9 mouse cellular contexts compared by ENCODE assay signal in genomic region chr12:103281912-103282311, GRCm38 (mm10). TPM values are rescaled to one million over a fixed set of nuclear protein-coding genes. Genes with fewer than 3 reads are reported as not detected.
A peak's percentile ranks its signal among the peaks of the same experiment; 100 is the strongest.
DNase-seq lines count a peak whose midpoint lies in the region; ATAC-seq and TF ChIP-seq lines count a peak whose summit lies in the region.
"Had no signal": no experiment of that assay in that cellular context is flagged by ENCODE, and none has a peak within 500 bp of the region (broad histone marks: within the 10 kb centered on the region; RNA-seq: fewer than 3 reads in every experiment).

No protein-coding gene starts in this region.

- ATAC-seq in lung, embryonic 14.5 days (ENCODE audit: insufficient read depth): peak; percentile 66; the same call in 1 of the 2 replicates

- no peak for TF ChIP-seq CTCF in lung, embryonic 14.5 days (IDR thresholded peaks at IDR 0.05; ENCODE audit: low read depth)

- peak; percentile 73 for DNase-seq in MN1 (ENCODE audit: low spot score)
- DNase-seq in forelimb bud, embryonic 11.5 days (ENCODE audit: low read depth, low spot score): peak; percentile 19
- DNase-seq in kidney, adult 9 months: peak; percentile 93
- peak; percentile 27 for DNase-seq in lung, embryonic 14.5 days
- DNase-seq in thymus, postnatal 25 days: no peak
- no peak for DNase-seq in B cell, adult 2 months
- DNase-seq in right cerebral cortex, adult 18-20 months: no peak
- DNase-seq: layer of hippocampus, adult 9-11 months had no signal

- no peaks in the 10 kb centered on the region for H3K36me3 ChIP-seq in lung, embryonic 14.5 days (ENCODE audit: insufficient read depth)
- H3K36me3 ChIP-seq: embryonic facial prominence, embryonic 15.5 days had no signal

- H3K9me3 ChIP-seq in lung, embryonic 14.5 days (ENCODE audit: low read depth, low read length): no peaks in the 10 kb centered on the region
- H3K9me3 ChIP-seq: embryonic facial prominence, embryonic 15.5 days had no signal

- no peaks in the 10 kb centered on the region for H3K27me3 ChIP-seq in lung, embryonic 14.5 days (ENCODE audit: insufficient read depth, low read length)
- H3K27me3 ChIP-seq: embryonic facial prominence, embryonic 15.5 days had no signal

- H3K27ac ChIP-seq in lung, embryonic 14.5 days (ENCODE audit: low read depth): no peak overlapping the region
- H3K27ac ChIP-seq: embryonic facial prominence, embryonic 15.5 days had no signal

- H3K9ac ChIP-seq in lung, embryonic 14.5 days: no peak overlapping the region
- H3K9ac ChIP-seq: embryonic facial prominence, embryonic 15.5 days had no signal

- H3K4me2 ChIP-seq in lung, embryonic 14.5 days: no peak overlapping the region
- H3K4me2 ChIP-seq: embryonic facial prominence, embryonic 15.5 days had no signal

- 31% methylated on average over 4 of the region's 4 CpGs for WGBS in lung, embryonic 14.5 days

- H3K4me3 ChIP-seq in lung, embryonic 14.5 days (ENCODE audit: low read depth, low read length): no peak overlapping the region
- H3K4me3 ChIP-seq: embryonic facial prominence, embryonic 15.5 days had no signal

- H3K4me1 ChIP-seq in lung, embryonic 14.5 days (ENCODE audit: insufficient read depth): no peaks in the 10 kb centered on the region
- H3K4me1 ChIP-seq: embryonic facial prominence, embryonic 15.5 days had no signal

RNA-seq across cellular contexts. Expression of gene Fam181a, which starts 28.9 kb away (rescaled TPM):
- polyA plus RNA-seq in lung, embryonic 14.5 days (2014; fragmentation: Nextera tagmentation; extraction: Ambion mirVana): 0.13 TPM in 1 of 2 replicates, not detected in the other
- polyA plus RNA-seq: embryonic facial prominence, embryonic 15.5 days had no signal

RNA-seq across cellular contexts. Expression of gene Prima1, which starts 40.0 kb away (rescaled TPM):
- 0.28 TPM in 1 of 2 replicates, not detected in the other for polyA plus RNA-seq in lung, embryonic 14.5 days (2014; fragmentation: Nextera tagmentation; extraction: Ambion mirVana)

Comparison
In these comparisons a context has a peak if more than half of its experiments do, and no peak if none do; other contexts are left out.
1. DNase-seq: peak in MN1 (single experiment), forelimb bud, embryonic 11.5 days (single experiment), kidney, adult 9 months (single experiment) and lung, embryonic 14.5 days (single experiment); none in thymus, postnatal 25 days (single experiment), B cell, adult 2 months (0 of 2) and right cerebral cortex, adult 18-20 months (single experiment).